ENCODE assay signal across 37 mouse cellular contexts in the genomic region with DNA sequence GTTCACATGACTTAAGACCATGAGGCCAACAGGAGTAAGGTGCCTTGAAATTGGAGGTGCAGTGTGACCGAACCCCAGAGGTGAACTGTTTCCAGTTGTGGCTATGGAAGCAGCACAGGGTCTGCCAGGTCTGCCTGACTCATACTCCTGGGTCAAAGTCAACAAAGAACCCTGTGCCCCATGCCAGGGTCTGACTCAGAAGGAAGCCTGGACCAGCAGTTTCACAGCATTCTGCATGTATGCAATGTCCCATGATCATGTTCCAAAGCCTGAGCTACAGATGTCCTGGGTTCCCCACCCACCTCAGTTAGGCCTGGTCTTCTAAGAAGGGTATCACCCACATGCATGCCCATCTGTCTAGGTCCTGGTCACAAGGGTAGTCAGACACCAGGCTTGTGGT. TPM values are rescaled to one million over a fixed set of nuclear protein-coding genes. Genes with fewer than 3 reads are reported as not detected.
DNase-seq lines count a peak whose midpoint lies in the region; ATAC-seq lines count a peak whose summit lies in the region.
"Had no signal": no experiment of that assay in that cellular context is flagged by ENCODE, and none has a peak within 500 bp of the region (broad histone marks: within the 10 kb centered on the region; RNA-seq: fewer than 3 reads in every experiment).

No protein-coding gene starts in this region.

- no peak overlapping the region for H3K4me3 ChIP-seq in liver, embryonic 13.5 days (replicated peaks)
- H3K4me3 ChIP-seq in liver, embryonic 11.5 days (ENCODE audit: low read depth, low read length) = no peak overlapping the region
- H3K4me3 ChIP-seq in hindbrain, embryonic 16.5 days (ENCODE audit: low read length) = no peak overlapping the region
- H3K4me3 ChIP-seq: embryonic facial prominence, embryonic 13.5 days; heart, embryonic 13.5 days; limb, embryonic 12.5 days; neural tube, embryonic 15.5 days; stomach, embryonic 15.5 days had no signal

- WGBS in liver, embryonic 13.5 days (ENCODE audit: insufficient replicate concordance) = 85% methylated on average over 1 of the region's 1 CpGs
- 92% methylated on average over 1 of the region's 1 CpGs for WGBS in liver, embryonic 11.5 days
- 100% methylated on average over 1 of the region's 1 CpGs for WGBS in hindbrain, embryonic 16.5 days

- ATAC-seq in liver, embryonic 13.5 days (ENCODE audit: low read depth) = no peak
- ATAC-seq in liver, embryonic 11.5 days (replicated peaks; ENCODE audit: low FRiP score) = no peak
- ATAC-seq in hindbrain, embryonic 16.5 days = no peak
- ATAC-seq: activated CD4-positive, CD25-positive, alpha-beta regulatory T cell, adult 4 months; forebrain, embryonic 16.5 days; liver, postnatal 0 days had no signal

- peaks cover 100% of the 10 kb centered on the region for H3K36me3 ChIP-seq in liver, embryonic 13.5 days
- peaks cover 37% of the 10 kb centered on the region for H3K36me3 ChIP-seq in liver, embryonic 11.5 days (ENCODE audit: control insufficient read depth, insufficient read depth, low read length)
- peaks cover 16% of the 10 kb centered on the region for H3K36me3 ChIP-seq in hindbrain, embryonic 16.5 days (ENCODE audit: control insufficient read depth, insufficient read depth, low read length)

- peak; percentile 72 to 84 for DNase-seq in adrenal gland, adult (ENCODE audit: inconsistent age in 2 of 2, low spot score in 1 of 2)
- DNase-seq in adrenal gland, adult 8-10 months = no peak
- no peak for DNase-seq in liver, embryonic 13.5 days
- no peak for DNase-seq in liver, embryonic 11.5 days (ENCODE audit: low spot score)
- peak; percentile 79 for DNase-seq in fibroblast of lung, adult 2 months (ENCODE audit: low read depth)
- no peak for DNase-seq in left cerebral cortex, postnatal 10 days (ENCODE audit: extremely low spot score in 1 of 2, low spot score in 2 of 2)
- DNase-seq: cerebellum, adult 11-12 months; heart, postnatal 10 days; kidney, adult 8-10 months; kidney, postnatal 10 days; liver, postnatal 0 days; lung, postnatal 10 days; midbrain, embryonic 14.5 days; retina, postnatal 1 day; right cerebral cortex, postnatal 14 days; thymus, postnatal 14 days had no signal

- peaks cover 18% of the 10 kb centered on the region for H3K4me1 ChIP-seq in liver, embryonic 13.5 days (replicated peaks)
- no peaks in the 10 kb centered on the region for H3K4me1 ChIP-seq in liver, embryonic 11.5 days (replicated peaks; ENCODE audit: control insufficient read depth, insufficient read depth, low read length)
- H3K4me1 ChIP-seq in hindbrain, embryonic 16.5 days (ENCODE audit: control insufficient read depth, insufficient read depth, low read depth, low read length) = no peaks in the 10 kb centered on the region
- H3K4me1 ChIP-seq: embryonic facial prominence, embryonic 13.5 days; limb, embryonic 12.5 days; neural tube, embryonic 15.5 days had no signal

- H3K4me2 ChIP-seq in liver, embryonic 13.5 days = no peak overlapping the region
- no peak overlapping the region for H3K4me2 ChIP-seq in liver, embryonic 11.5 days
- no peak overlapping the region for H3K4me2 ChIP-seq in hindbrain, embryonic 16.5 days (ENCODE audit: low read length)
- H3K4me2 ChIP-seq: embryonic facial prominence, embryonic 13.5 days; heart, embryonic 13.5 days; hindbrain, embryonic 14.5 days; limb, embryonic 12.5 days; neural tube, embryonic 15.5 days; stomach, embryonic 15.5 days had no signal

- H3K9ac ChIP-seq in liver, embryonic 13.5 days = no peak overlapping the region
- no peak overlapping the region for H3K9ac ChIP-seq in liver, embryonic 11.5 days (ENCODE audit: low read depth, low read length)
- H3K9ac ChIP-seq in hindbrain, embryonic 16.5 days (ENCODE audit: low read depth, low read length) = no peak overlapping the region
- H3K9ac ChIP-seq: embryonic facial prominence, embryonic 13.5 days; heart, embryonic 13.5 days; hindbrain, embryonic 14.5 days; limb, embryonic 12.5 days; liver, postnatal 0 days; neural tube, embryonic 15.5 days; stomach, embryonic 15.5 days had no signal

- intact Hi-C loops in left cerebral cortex, postnatal 10 days (cut with DNase I) = no loop called here

- no peaks in the 10 kb centered on the region for H3K9me3 ChIP-seq in liver, embryonic 13.5 days (replicated peaks)
- H3K9me3 ChIP-seq in liver, embryonic 11.5 days (ENCODE audit: control insufficient read depth, low read length) = no peaks in the 10 kb centered on the region
- no peaks in the 10 kb centered on the region for H3K9me3 ChIP-seq in hindbrain, embryonic 16.5 days (ENCODE audit: control insufficient read depth, low read length)
- H3K9me3 ChIP-seq: embryonic facial prominence, embryonic 13.5 days; heart, embryonic 13.5 days; limb, embryonic 12.5 days; neural tube, embryonic 15.5 days; stomach, embryonic 15.5 days had no signal

- H3K27ac ChIP-seq in liver, embryonic 13.5 days = peak overlapping the region; percentile 29; the same call in 1 of the 2 replicates
- no peak overlapping the region for H3K27ac ChIP-seq in liver, embryonic 11.5 days (ENCODE audit: low read depth, low read length)
- H3K27ac ChIP-seq in hindbrain, embryonic 16.5 days (ENCODE audit: low read depth, low read length) = no peak overlapping the region
- H3K27ac ChIP-seq: embryonic facial prominence, embryonic 13.5 days; heart, embryonic 13.5 days; hindbrain, embryonic 14.5 days; limb, embryonic 12.5 days; macrophage; neural tube, embryonic 15.5 days; stomach, embryonic 15.5 days had no signal

- no peaks in the 10 kb centered on the region for H3K27me3 ChIP-seq in liver, embryonic 13.5 days
- no peaks in the 10 kb centered on the region for H3K27me3 ChIP-seq in liver, embryonic 11.5 days (replicated peaks; ENCODE audit: control insufficient read depth, insufficient read depth, low read length)
- H3K27me3 ChIP-seq in hindbrain, embryonic 16.5 days (replicated peaks; ENCODE audit: control insufficient read depth, insufficient read depth, low read length) = no peaks in the 10 kb centered on the region
- H3K27me3 ChIP-seq: embryonic facial prominence, embryonic 13.5 days; heart, embryonic 13.5 days; limb, embryonic 12.5 days; neural tube, embryonic 15.5 days; stomach, embryonic 15.5 days had no signal

RNA-seq across cellular contexts. Expression of a gene that starts 18.2 kb away (rescaled TPM):
- total RNA-seq in adrenal gland, adult 8-10 months (2022) = 10 to 100 TPM; 51.8 to 96.5 (median 70.3) TPM
- polyA plus RNA-seq in liver, embryonic 13.5 days (2015; fragmentation: Nextera tagmentation; extraction: Ambion mirVana) = 32.2 and 37.5 TPM in 2 replicates
- polyA plus RNA-seq in liver, embryonic 11.5 days (2014; fragmentation: Nextera tagmentation; extraction: Ambion mirVana) = 58.2 and 61.5 TPM in 2 replicates
- total RNA-seq in left cerebral cortex, postnatal 10 days (2021) = 100 to 1,000 TPM; 132 to 155 TPM
- 44.9 and 57.8 TPM in 2 replicates for polyA plus RNA-seq in hindbrain, embryonic 16.5 days (2015; fragmentation: Nextera tagmentation; extraction: Ambion mirVana)

RNA-seq across cellular contexts. Expression of a gene that starts 55.4 kb away (rescaled TPM):
- not detected for total RNA-seq in adrenal gland, adult 8-10 months (2022)
- 0.88 and 1.1 TPM in 2 replicates for polyA plus RNA-seq in liver, embryonic 13.5 days (2015; fragmentation: Nextera tagmentation; extraction: Ambion mirVana)
- 0.55 and 0.66 TPM in 2 replicates for polyA plus RNA-seq in liver, embryonic 11.5 days (2014; fragmentation: Nextera tagmentation; extraction: Ambion mirVana)
- total RNA-seq in left cerebral cortex, postnatal 10 days (2021) = not detected
- polyA plus RNA-seq in hindbrain, embryonic 16.5 days (2015; fragmentation: Nextera tagmentation; extraction: Ambion mirVana) = 0.25 and 0.40 TPM in 2 replicates
- total RNA-seq: common myeloid progenitor, adult 5-6 weeks; gastrocnemius, adult 8-10 months; heart, postnatal 10 days; hematopoietic stem cell, adult 5-6 weeks; layer of hippocampus, postnatal 10 days; left cerebral cortex, postnatal 25 days; MEL; monocyte, adult 5-6 weeks had no signal
- polyA plus RNA-seq: embryonic facial prominence, embryonic 13.5 days; forebrain, embryonic 11.5 days; gonadal fat pad, adult 2 months; hindbrain, embryonic 14.5 days; intestine, embryonic 14.5 days; macrophage; midbrain, embryonic 14.5 days; urinary bladder, adult 2 months had no signal

RNA-seq across cellular contexts. Expression of a gene that starts 59.9 kb away (rescaled TPM):
- 10 to 100 TPM; 22.4 to 36.8 (median 29.4) TPM for total RNA-seq in adrenal gland, adult 8-10 months (2022)
- 27.6 and 29.0 TPM in 2 replicates for polyA plus RNA-seq in liver, embryonic 13.5 days (2015; fragmentation: Nextera tagmentation; extraction: Ambion mirVana)
- 52.8 and 54.0 TPM in 2 replicates for polyA plus RNA-seq in liver, embryonic 11.5 days (2014; fragmentation: Nextera tagmentation; extraction: Ambion mirVana)
- 10 to 100 TPM; 33.0 to 34.0 TPM for total RNA-seq in left cerebral cortex, postnatal 10 days (2021)
- polyA plus RNA-seq in hindbrain, embryonic 16.5 days (2015; fragmentation: Nextera tagmentation; extraction: Ambion mirVana) = 42.1 and 44.5 TPM in 2 replicates

Comparison
In these comparisons a context has a peak if more than half of its experiments do, and no peak if none do; other contexts are left out.
1. DNase-seq: peak in adrenal gland, adult (2 of 2) and fibroblast of lung, adult 2 months (single experiment); none in adrenal gland, adult 8-10 months (single experiment), liver, embryonic 13.5 days (single experiment), liver, embryonic 11.5 days (single experiment) and left cerebral cortex, postnatal 10 days (0 of 2).